Mouse (Mus musculus): ENCODE measurements around the gene Rsph6a. TPM values are rescaled to one million over a fixed set of nuclear protein-coding genes. Genes with fewer than 3 reads are reported as not detected.

Gene Rsph6a
- polyA plus RNA-seq, 1 experiment from 2014 or later, result not detected

DNA sequence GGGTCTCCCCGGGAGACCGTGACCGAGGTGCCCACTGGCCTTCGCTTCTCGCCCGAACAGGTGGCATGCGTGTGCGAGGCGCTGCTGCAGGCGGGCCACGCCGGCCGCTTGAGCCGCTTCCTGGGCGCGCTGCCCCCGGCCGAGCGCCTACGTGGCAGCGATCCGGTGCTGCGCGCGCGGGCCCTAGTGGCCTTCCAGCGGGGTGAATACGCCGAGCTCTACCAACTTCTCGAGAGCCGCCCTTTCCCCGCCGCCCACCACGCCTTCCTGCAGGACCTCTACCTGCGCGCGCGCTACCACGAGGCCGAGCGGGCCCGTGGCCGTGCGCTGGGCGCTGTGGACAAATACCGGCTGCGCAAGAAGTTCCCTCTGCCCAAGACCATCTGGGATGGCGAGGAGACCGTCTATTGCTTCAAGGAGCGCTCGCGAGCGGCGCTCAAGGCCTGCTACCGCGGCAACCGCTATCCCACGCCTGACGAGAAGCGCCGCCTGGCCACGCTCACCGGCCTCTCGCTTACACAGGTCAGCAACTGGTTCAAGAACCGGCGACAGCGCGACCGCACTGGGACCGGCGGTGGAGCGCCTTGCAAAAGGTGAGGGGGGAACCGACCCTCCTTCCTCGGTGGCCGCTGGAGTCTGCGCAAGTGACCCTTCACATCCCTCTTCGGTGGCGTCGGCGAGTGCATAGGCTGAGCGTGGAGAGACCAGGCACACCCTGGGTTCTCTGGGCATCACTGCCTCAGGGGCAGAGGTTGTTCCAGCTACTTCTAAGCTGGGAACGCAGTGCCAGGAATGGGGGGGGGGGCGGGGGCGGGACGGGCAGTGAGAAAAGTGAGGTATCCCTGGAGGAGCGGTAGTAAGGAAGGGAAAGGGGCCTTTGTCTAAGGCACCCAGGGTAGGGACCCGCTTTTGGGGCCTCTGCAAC, 40.6 kb downstream of the Rsph6a start:
- peak; percentile 2; the same call in 1 of the 2 replicates for ATAC-seq (ENCODE audit: low FRiP score, low TSS enrichment)
- Histone ChIP-seq H3K4me3 (ENCODE audit: low read depth, low read length) (peak overlapping the region; percentile 70), H3K4me1 (replicated peaks; ENCODE audit: control insufficient read depth, insufficient read depth) (peaks cover 7% of the 10 kb centered on the region; the same call in 1 of the 2 replicates), H3K27me3 (ENCODE audit: control insufficient read depth, insufficient read depth, low read length) (no peaks in the 10 kb centered on the region), H3K9me3 (ENCODE audit: control insufficient read depth, low read length) (no peaks in the 10 kb centered on the region), H3K9ac (ENCODE audit: low read length) (peak overlapping the region; percentile 82), H3K4me2 (replicated peaks; ENCODE audit: low read depth) (peak overlapping the region; percentile 83), H3K36me3 (ENCODE audit: control insufficient read depth, insufficient read depth, low read length) (peaks cover 14% of the 10 kb centered on the region; the same call in 1 of the 2 replicates), H3K27ac (replicated peaks) (peak overlapping the region; percentile 97)
- TF ChIP-seq CTCF (IDR thresholded peaks at IDR 0.05; ENCODE audit: low read depth) (no peak; the same call in 1 of the 2 replicates), EP300 (optimal IDR thresholded peaks at IDR 0.05) (no peak)
- DNase-seq (ENCODE audit: low spot score), result peak; percentile 75
- under 1% methylated on average over 83 of the region's 87 CpGs for WGBS

DNA sequence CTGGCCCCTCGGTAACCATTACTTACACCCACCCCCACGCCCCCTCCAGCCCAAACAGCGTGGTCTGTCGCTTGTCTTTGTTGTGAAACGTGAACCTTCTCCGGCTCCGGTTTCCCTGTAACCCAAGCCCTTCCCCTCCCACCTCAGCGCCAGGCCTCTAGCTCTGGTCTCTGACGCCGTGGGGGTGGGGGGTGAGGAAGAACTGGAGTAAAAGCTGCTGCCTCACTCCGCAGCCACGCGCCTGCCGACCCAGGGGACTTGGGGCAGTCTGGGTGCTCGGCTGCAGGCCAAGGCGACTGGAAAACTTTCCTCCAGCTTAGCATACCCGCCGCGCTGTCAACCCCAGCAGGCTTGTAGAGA, 41.2 kb downstream of the Rsph6a start:
- Histone ChIP-seq H3K27me3 (ENCODE audit: control insufficient read depth, insufficient read depth, low read length) (no peaks in the 10 kb centered on the region), H3K36me3 (ENCODE audit: control insufficient read depth, insufficient read depth, low read length) (peaks cover 13% of the 10 kb centered on the region; the same call in 1 of the 2 replicates), H3K9ac (ENCODE audit: low read length) (peak overlapping the region; percentile 82), H3K4me1 (replicated peaks; ENCODE audit: control insufficient read depth, insufficient read depth) (peaks cover 7% of the 10 kb centered on the region; the same call in 1 of the 2 replicates), H3K4me2 (replicated peaks; ENCODE audit: low read depth) (peak overlapping the region; percentile 83), H3K27ac (replicated peaks) (peak overlapping the region; percentile 97), H3K9me3 (ENCODE audit: control insufficient read depth, low read length) (no peaks in the 10 kb centered on the region), H3K4me3 (ENCODE audit: low read depth, low read length) (peak overlapping the region; percentile 70)
- no peak for TF ChIP-seq EP300 (optimal IDR thresholded peaks at IDR 0.05)
- 0 out of 2 replicates have a peak, but pooled peaks have one; percentile 3 for TF ChIP-seq CTCF (IDR thresholded peaks at IDR 0.05; ENCODE audit: low read depth)
- peak; percentile 75 for DNase-seq (ENCODE audit: low spot score)
- WGBS, result 1% methylated on average over 18 of the region's 19 CpGs
- ATAC-seq (ENCODE audit: low FRiP score, low TSS enrichment), result peak; percentile 4; the same call in 1 of the 2 replicates

DNA sequence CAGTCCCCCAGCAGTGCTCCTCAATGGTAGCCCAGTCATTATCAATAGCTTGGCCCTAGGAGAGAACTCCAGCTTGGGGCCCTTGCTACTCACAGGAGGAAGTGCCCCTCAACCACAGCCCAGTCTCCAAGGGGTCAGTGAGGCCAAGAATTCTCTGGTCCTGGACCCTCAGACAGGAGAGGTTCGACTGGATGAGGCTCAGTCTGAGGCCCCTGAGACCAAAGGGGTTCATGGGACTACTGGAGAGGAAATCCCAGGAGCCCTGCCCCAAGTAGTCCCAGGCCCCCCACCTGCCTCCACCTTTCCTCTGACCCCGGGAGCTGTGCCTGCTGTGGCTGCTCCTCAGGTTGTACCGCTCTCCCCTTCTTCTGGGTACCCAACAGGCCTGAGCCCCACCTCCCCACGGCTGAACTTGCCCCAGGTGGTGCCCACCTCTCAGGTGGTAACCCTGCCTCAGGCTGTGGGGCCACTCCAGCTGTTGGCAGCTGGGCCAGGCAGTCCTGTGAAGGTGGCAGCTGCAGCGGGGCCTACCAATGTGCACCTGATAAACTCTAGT, 42.0 kb downstream of the Rsph6a start:
- no peak for TF ChIP-seq CTCF (IDR thresholded peaks at IDR 0.05; ENCODE audit: low read depth)
- TF ChIP-seq EP300 (optimal IDR thresholded peaks at IDR 0.05), result no peak
- Histone ChIP-seq H3K4me3 (ENCODE audit: low read depth, low read length) (peak overlapping the region; percentile 70), H3K36me3 (ENCODE audit: control insufficient read depth, insufficient read depth, low read length) (peaks cover 9% of the 10 kb centered on the region; the same call in 1 of the 2 replicates), H3K27me3 (ENCODE audit: control insufficient read depth, insufficient read depth, low read length) (no peaks in the 10 kb centered on the region), H3K4me1 (replicated peaks; ENCODE audit: control insufficient read depth, insufficient read depth) (peaks cover 7% of the 10 kb centered on the region; the same call in 1 of the 2 replicates), H3K27ac (replicated peaks) (no peak overlapping the region), H3K9me3 (ENCODE audit: control insufficient read depth, low read length) (no peaks in the 10 kb centered on the region), H3K4me2 (replicated peaks; ENCODE audit: low read depth) (peak overlapping the region; percentile 83), H3K9ac (ENCODE audit: low read length) (peak overlapping the region; percentile 82)
- DNase-seq (ENCODE audit: low spot score), result no peak
- WGBS, result 65% methylated on average over 4 of the region's 5 CpGs
- ATAC-seq (ENCODE audit: low FRiP score, low TSS enrichment), result no peak

DNA sequence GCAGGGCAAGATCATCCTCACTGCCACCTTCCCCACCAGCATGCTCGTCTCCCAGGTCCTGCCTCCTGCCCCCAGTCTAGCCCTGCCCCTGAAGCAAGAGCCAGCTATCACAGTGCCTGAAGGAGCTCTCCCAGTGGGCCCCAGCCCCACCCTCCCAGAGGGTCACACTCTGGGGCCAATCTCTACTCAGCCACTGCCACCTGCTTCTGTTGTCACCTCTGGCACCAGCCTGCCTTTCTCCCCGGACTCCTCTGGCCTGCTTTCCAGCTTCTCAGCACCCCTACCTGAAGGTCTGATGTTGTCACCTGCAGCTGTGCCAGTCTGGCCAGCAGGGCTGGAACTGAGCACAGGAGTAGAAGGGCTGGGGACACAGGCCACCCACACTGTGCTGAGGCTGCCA, 42.7 kb downstream of the Rsph6a start:
- Histone ChIP-seq H3K4me1 (replicated peaks; ENCODE audit: control insufficient read depth, insufficient read depth) (peaks cover 7% of the 10 kb centered on the region; the same call in 1 of the 2 replicates), H3K4me2 (replicated peaks; ENCODE audit: low read depth) (no peak overlapping the region), H3K9ac (ENCODE audit: low read length) (0 out of 2 replicates have a peak overlapping the region, but pooled peaks have one; percentile 8), H3K36me3 (ENCODE audit: control insufficient read depth, insufficient read depth, low read length) (peaks cover 5% of the 10 kb centered on the region; the same call in 1 of the 2 replicates), H3K27me3 (ENCODE audit: control insufficient read depth, insufficient read depth, low read length) (no peaks in the 10 kb centered on the region), H3K27ac (replicated peaks) (no peak overlapping the region), H3K4me3 (ENCODE audit: low read depth, low read length) (no peak overlapping the region), H3K9me3 (ENCODE audit: control insufficient read depth, low read length) (no peaks in the 10 kb centered on the region)
- 26% methylated on average over 2 of the region's 2 CpGs for WGBS
- ATAC-seq (ENCODE audit: low FRiP score, low TSS enrichment), result no peak
- DNase-seq (ENCODE audit: low spot score), result no peak
- TF ChIP-seq CTCF (IDR thresholded peaks at IDR 0.05; ENCODE audit: low read depth) (0 out of 2 replicates have a peak, but pooled peaks have one; percentile 7), EP300 (optimal IDR thresholded peaks at IDR 0.05) (no peak)

DNA sequence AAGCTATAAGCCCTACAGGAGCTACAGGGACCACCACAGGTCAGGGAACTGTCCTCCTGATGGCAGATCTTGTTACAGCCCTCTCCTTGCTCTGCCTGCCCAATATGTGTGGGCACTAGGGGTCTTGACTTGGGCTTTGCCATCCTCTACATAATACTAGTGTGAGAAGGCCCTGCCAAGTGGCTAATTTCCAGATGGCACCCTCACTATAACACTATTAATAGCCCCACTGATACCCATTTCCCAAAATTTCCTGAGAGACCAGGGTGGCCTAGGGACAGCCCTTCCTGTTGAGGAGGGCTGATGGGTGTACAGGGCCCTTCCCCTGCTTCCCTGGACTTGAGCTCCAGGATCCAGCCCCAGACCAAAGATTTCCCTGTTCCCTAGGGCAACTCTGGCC, 43.4 kb downstream of the Rsph6a start:
- Histone ChIP-seq H3K27me3 (ENCODE audit: control insufficient read depth, insufficient read depth, low read length) (no peaks in the 10 kb centered on the region), H3K36me3 (ENCODE audit: control insufficient read depth, insufficient read depth, low read length) (peaks cover 5% of the 10 kb centered on the region; the same call in 1 of the 2 replicates), H3K27ac (replicated peaks) (no peak overlapping the region), H3K4me2 (replicated peaks; ENCODE audit: low read depth) (no peak overlapping the region), H3K4me1 (replicated peaks; ENCODE audit: control insufficient read depth, insufficient read depth) (peaks cover 7% of the 10 kb centered on the region; the same call in 1 of the 2 replicates), H3K9me3 (ENCODE audit: control insufficient read depth, low read length) (no peaks in the 10 kb centered on the region), H3K9ac (ENCODE audit: low read length) (no peak overlapping the region), H3K4me3 (ENCODE audit: low read depth, low read length) (no peak overlapping the region)
- DNase-seq (ENCODE audit: low spot score) (no peak), ATAC-seq (ENCODE audit: low FRiP score, low TSS enrichment) (no peak)
- TF ChIP-seq CTCF (IDR thresholded peaks at IDR 0.05; ENCODE audit: low read depth), result no peak
- TF ChIP-seq EP300 (optimal IDR thresholded peaks at IDR 0.05), result no peak

Measured in stomach, postnatal 0 days (tissue).